Mouse (Mus musculus) lung, embryonic 14.5 days (tissue): ENCODE data around the gene Smg6. TPM values are rescaled to one million over a fixed set of nuclear protein-coding genes. Genes with fewer than 3 reads are reported as not detected.

Experiments
- ATAC-seq: fragments of 200-750 bp; cut with Nextera tagmentation; 2 replicates; pipeline ENCODE4 v1.8.0; 2017; ENCODE audit warnings: mild to moderate bottlenecking, moderate TSS enrichment, moderate library complexity; ENCODE audit not compliant: insufficient read depth
- DNase-seq: peaks from one replicate; pipeline ENCODE4 v3.0.0-alpha.2; 2015
- H3K27ac ChIP-seq: fragments of 300-500 bp; sonication (generic); 2 replicates; pipeline ENCODE4 v1.5.1; 2014; ENCODE audit warnings: low read depth, mild to moderate bottlenecking, moderate library complexity
- H3K27me3 ChIP-seq: fragments of 300-500 bp; sonication (generic); 2 replicates; pipeline ENCODE4 v1.6.1; 2014; ENCODE audit warnings: low read length, control low read depth; ENCODE audit not compliant: insufficient read depth
- H3K36me3 ChIP-seq: fragments of 300-500 bp; sonication (generic); 2 replicates; pipeline ENCODE4 v1.6.1; 2014; ENCODE audit warnings: control low read depth; ENCODE audit not compliant: insufficient read depth
- H3K4me1 ChIP-seq: fragments of 300-500 bp; sonication (generic); 2 replicates; pipeline ENCODE4 v1.6.1; 2014; ENCODE audit warnings: antibody characterized with exemption, control low read depth; ENCODE audit not compliant: insufficient read depth
- H3K4me2 ChIP-seq: fragments of 300-500 bp; sonication (generic); 2 replicates; pipeline ENCODE4 v1.6.1; 2014; ENCODE audit warnings: mild to moderate bottlenecking
- H3K4me3 ChIP-seq: fragments of 300-500 bp; sonication (generic); 2 replicates; pipeline ENCODE4 v1.5.1; 2014; ENCODE audit warnings: low read depth, low read length
- H3K9ac ChIP-seq: fragments of 300-500 bp; sonication (generic); 2 replicates; pipeline ENCODE4 v1.6.1; 2014
- H3K9me3 ChIP-seq: fragments of 300-500 bp; sonication (generic); 2 replicates; pipeline ENCODE4 v1.6.1; 2016; ENCODE audit warnings: low read depth, low read length, control low read depth
- CTCF ChIP-seq: IDR thresholded peaks from 2 replicates; pipeline ENCODE4 v1.5.1; 2016; ENCODE audit warnings: antibody characterized with exemption, low read depth
- WGBS: fragments of 180-500 bp; shearing (Covaris S2); extraction: QIAGEN DNeasy Blood & Tissue Kit; methylation state at CpG from one replicate; pipeline ENCODE4 v1.1.7; 2014; 5-methylcytosine and 5-hydroxymethylcytosine counted together
- polyA plus RNA-seq: library from polyadenylated mRNA; unstranded; fragments of >200 nt; fragmentation: Nextera tagmentation; extraction: Ambion mirVana; gene quantifications from 2 replicates; pipeline ENCODE4 v1.2.1, GENCODE M21; 2014

Smg6 gene
- polyA plus RNA-seq, 1 experiment from 2014 or later = 16.4 TPM

DNA sequence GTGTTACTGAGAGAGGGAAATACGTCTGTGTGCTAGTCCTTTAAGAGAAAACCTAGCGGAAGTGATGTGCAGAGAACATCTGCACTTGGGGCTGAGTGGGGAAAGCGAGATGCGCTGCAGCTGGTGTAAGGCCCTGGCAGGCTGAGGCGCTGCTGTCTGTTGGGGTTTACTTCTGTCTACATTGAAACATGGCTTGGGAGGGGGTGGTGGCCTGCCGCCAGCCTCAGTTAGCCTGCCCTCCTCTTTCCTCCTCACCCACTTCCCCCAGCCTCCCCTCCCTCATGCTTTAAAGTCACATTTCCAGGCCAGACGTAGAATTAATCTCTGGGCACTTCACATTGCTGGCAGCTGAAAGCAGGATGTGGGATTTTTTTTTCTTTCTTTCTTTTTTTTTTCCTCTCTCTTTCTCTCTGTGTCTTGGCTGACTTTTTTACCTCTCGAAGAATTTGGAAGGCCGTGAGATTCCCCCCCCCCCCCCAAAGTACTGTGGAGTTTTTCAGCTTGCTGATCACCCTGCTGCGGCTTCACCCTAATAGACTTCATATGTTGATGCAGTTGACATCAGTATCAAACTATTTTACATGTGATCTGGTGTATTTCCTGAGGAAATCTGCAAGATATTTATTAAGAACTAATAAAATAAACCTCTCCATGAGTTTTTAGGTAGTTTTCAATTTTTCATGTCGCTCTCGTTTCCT, 87.5 kb downstream of the Smg6 start:
- Histone ChIP-seq H3K36me3 (0 out of 2 replicates have a peak, but pooled peaks cover 4% of the 10 kb centered on the region), H3K4me2 (peak overlapping the region; percentile 43), H3K4me1 (peaks cover 41% of the 10 kb centered on the region), H3K27me3 (no peaks in the 10 kb centered on the region), H3K4me3 (no peak overlapping the region), H3K9me3 (no peaks in the 10 kb centered on the region), H3K27ac (peak overlapping the region; percentile 91), H3K9ac (no peak overlapping the region)
- 15% methylated on average over 12 of the region's 12 CpGs for WGBS
- 0 out of 2 replicates have a peak, but pooled peaks have one; percentile 29 for TF ChIP-seq CTCF
- DNase-seq (peak; percentile 94), ATAC-seq (peak; percentile 96)

DNA sequence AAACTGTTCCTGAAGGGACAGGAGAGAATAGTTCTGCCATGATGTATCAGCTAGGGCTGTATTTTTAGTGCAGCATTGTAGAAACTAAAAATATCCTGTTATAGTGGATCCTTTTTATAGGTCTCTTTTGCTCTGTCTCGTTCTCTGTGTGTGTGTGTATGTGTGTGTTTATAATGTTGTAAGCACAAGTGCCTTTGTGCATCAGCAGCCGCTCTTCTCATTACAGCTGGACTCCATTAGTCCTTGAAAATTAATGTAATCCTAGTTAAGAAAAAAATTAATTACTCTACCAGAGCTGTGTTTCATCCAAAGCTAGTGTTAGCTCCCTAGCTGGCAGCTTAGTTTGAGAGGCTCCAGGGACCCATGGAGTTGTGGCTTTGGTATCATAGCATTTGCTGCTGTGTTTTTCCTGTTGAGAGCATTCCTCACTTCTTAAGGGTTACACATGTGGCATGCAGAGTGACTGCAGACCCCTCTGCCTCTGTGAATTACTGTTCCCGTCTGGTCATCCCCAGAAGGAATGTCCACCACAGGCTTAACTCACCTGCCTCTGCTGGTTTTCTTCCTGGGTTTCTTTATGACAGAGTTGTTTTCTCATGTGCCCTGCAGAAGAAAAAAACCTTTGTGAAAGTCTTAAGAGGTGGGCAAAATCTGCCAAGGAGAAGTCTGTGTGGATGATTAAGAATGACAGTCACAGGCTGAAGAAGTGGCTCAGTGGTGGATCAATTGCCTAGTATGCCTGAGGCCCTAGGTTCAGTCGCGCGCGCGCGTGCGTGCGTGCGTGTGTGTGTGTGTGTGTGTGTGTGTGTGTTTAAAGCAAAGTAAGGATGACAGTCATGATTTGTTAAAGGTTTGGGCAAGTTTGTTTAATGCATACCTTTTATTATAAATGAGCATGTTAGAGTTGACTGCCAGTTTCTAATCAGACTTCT, 88.4 kb downstream of the Smg6 start:
- Histone ChIP-seq H3K9me3 (no peaks in the 10 kb centered on the region), H3K4me1 (peaks cover 41% of the 10 kb centered on the region), H3K4me3 (no peak overlapping the region), H3K9ac (no peak overlapping the region), H3K4me2 (peak overlapping the region; percentile 43), H3K27me3 (no peaks in the 10 kb centered on the region), H3K36me3 (0 out of 2 replicates have a peak, but pooled peaks cover 4% of the 10 kb centered on the region), H3K27ac (peak overlapping the region; percentile 91)
- no peak for ATAC-seq
- 70% methylated on average over 12 of the region's 12 CpGs for WGBS
- DNase-seq = peak; percentile 48
- TF ChIP-seq CTCF = no peak

DNA sequence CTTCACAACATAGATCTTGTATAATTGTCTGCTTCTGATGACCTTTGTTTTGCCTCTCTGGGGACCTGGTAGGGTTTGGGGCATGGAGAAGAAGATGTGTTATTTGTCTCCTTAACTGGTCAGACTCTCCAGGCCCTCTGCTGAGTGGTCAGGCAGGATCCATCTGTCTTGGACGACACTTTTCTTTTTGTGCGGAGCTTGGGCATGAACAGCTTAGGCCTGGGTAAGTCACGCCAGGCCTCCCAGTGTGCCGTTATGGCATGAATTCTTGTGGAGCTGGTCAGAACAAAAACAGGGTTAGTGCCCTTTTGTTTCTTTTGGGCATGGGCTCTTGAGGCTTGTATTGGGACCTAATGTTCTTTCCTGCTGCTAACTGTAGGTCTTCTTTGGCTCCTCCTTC, 89.2 kb downstream of the Smg6 start:
- H3K36me3 ChIP-seq = 0 out of 2 replicates have a peak, but pooled peaks cover 4% of the 10 kb centered on the region
- peak overlapping the region; percentile 91 for H3K27ac ChIP-seq
- TF ChIP-seq CTCF = no peak
- no peak for ATAC-seq
- no peak overlapping the region for H3K4me2 ChIP-seq
- no peaks in the 10 kb centered on the region for H3K27me3 ChIP-seq
- H3K9ac ChIP-seq = peak overlapping the region; percentile 6; the same call in 1 of the 2 replicates
- H3K4me3 ChIP-seq = no peak overlapping the region
- peaks cover 41% of the 10 kb centered on the region for H3K4me1 ChIP-seq
- whole genome bisulfite sequencing = 57% methylated on average over 4 of the region's 4 CpGs
- H3K9me3 ChIP-seq = no peaks in the 10 kb centered on the region
- DNase-seq = no peak

DNA sequence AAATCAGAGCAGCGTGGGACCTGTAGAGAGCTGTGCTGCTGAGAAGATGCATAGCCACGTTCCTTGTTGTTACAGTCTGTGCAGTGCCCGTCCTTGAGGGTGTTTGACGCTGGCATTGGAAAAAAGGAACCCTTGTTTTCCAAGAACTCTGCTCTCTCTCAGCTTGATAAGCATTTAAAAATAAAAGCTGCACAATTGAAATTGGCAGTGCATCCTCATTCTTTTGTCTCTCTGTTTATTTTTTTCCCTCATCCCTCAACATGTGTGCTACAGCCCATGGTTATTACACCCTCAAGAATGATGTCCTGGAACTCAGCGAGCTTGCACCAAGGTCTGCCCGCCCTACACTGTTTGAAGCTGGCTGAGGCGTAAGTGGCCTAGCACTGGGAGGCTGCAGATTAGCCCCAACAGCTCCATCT, 89.8 kb downstream of the Smg6 start:
- ATAC-seq (no peak), DNase-seq (peak; percentile 58)
- Histone ChIP-seq H3K4me3 (no peak overlapping the region), H3K9ac (no peak overlapping the region), H3K4me1 (peaks cover 41% of the 10 kb centered on the region), H3K27me3 (no peaks in the 10 kb centered on the region), H3K4me2 (no peak overlapping the region), H3K36me3 (0 out of 2 replicates have a peak, but pooled peaks cover 4% of the 10 kb centered on the region), H3K27ac (peak overlapping the region; percentile 91), H3K9me3 (no peaks in the 10 kb centered on the region)
- WGBS = 38% methylated on average over 7 of the region's 7 CpGs
- TF ChIP-seq CTCF = no peak

DNA sequence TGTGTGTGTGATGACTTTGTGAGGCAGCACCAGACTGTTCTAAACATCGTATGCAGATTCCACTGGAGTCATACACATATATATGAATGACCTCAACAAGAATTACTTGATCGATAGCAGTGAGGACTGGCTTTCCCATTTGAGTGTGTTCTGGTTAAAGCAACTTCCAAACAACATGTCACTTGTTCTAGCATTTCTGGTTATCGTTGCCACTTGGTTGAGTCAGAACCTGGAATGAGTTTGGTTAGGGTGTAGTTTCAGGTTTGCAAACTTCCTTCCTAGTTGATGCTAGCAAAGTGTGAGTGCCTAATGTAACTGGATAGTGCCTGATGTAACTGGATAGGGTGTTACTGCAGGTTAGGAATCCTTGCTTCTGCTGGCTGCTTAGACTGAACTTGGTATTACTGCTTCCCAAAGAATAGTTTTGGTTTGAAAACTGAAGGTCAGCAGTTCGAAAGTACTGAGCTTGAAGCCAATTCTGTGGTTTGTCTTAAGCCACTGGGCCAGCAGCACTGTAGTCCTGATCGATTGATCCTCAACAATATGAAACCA, 90.8 kb downstream of the Smg6 start:
- no peak for DNase-seq
- Histone ChIP-seq H3K4me3 (no peak overlapping the region), H3K9ac (no peak overlapping the region), H3K36me3 (0 out of 2 replicates have a peak, but pooled peaks cover 4% of the 10 kb centered on the region), H3K27ac (peak overlapping the region; percentile 91), H3K27me3 (no peaks in the 10 kb centered on the region), H3K4me1 (peaks cover 41% of the 10 kb centered on the region), H3K9me3 (no peaks in the 10 kb centered on the region), H3K4me2 (no peak overlapping the region)
- WGBS = 73% methylated on average over 5 of the region's 5 CpGs
- TF ChIP-seq CTCF = no peak
- ATAC-seq = no peak

DNA sequence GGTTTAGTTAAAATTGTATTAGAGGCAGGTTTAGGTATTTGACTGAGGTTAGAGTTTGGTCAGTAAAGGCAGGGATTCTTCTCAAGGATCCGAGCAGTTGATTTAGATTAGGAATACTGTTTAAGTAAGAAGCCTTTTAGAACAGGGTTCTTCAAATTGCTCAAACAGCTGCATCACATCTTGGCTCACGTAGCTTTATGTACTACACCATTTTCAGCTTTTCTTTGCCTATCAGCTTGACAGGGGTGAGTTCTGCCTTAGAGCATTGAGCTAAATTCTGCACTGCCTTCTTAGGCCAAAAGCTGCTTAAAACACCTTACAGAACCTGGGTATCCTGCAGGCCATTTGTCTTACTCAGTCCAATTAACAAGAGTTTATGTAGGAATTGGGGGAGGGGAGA, 92.2 kb downstream of the Smg6 start:
- no peak overlapping the region for H3K9ac ChIP-seq
- TF ChIP-seq CTCF = no peak
- DNase-seq (peak; percentile 92), ATAC-seq (no peak)
- no peaks in the 10 kb centered on the region for H3K27me3 ChIP-seq
- no peak overlapping the region for H3K4me2 ChIP-seq
- peak overlapping the region; percentile 73 for H3K27ac ChIP-seq
- 0 out of 2 replicates have a peak, but pooled peaks cover 4% of the 10 kb centered on the region for H3K36me3 ChIP-seq
- no peaks in the 10 kb centered on the region for H3K9me3 ChIP-seq
- 26% methylated on average over 2 of the region's 2 CpGs for WGBS
- no peak overlapping the region for H3K4me3 ChIP-seq
- peaks cover 35% of the 10 kb centered on the region for H3K4me1 ChIP-seq

DNA sequence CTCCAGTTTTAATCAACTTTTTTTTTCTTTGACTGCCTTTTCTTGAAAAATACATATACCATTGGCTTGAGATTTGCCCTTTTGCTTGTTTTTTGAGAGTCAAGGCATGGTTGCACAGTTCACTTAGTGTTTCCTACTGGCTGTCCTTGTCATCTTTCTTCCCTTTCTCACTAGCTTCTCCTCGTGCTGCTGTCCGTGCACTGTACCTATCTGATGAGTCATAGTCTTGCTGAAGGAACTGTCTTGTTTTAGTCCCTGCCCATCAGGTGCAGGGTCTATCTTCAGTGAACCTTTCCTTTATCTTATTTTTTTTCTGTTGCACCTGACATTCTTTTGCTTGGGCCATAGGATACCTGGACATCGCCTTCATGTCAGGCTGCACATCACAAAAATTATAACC, 101.4 kb downstream of the Smg6 start:
- no peak overlapping the region for H3K4me2 ChIP-seq
- peaks cover 13% of the 10 kb centered on the region for H3K4me1 ChIP-seq
- no peaks in the 10 kb centered on the region for H3K27me3 ChIP-seq
- H3K9ac ChIP-seq = no peak overlapping the region
- no peak overlapping the region for H3K4me3 ChIP-seq
- no peaks in the 10 kb centered on the region for H3K36me3 ChIP-seq
- 78% methylated on average over 3 of the region's 3 CpGs for WGBS
- 0 out of 2 replicates have a peak overlapping the region, but pooled peaks have one; percentile 6 for H3K27ac ChIP-seq
- ATAC-seq = no peak
- H3K9me3 ChIP-seq = no peaks in the 10 kb centered on the region
- no peak for DNase-seq
- TF ChIP-seq CTCF = no peak
